Mouse (Mus musculus): ENCODE measurements around the gene Pigyl. TPM values are rescaled to one million over a fixed set of nuclear protein-coding genes. Genes with fewer than 3 reads are reported as not detected.

Pigyl gene
- polyA plus RNA-seq, 1 experiment: 62.4 TPM

GRCm38 (mm10) chr9:22125246-22126027, 31.2 kb upstream of the Pigyl start:
- no peak for DNase-seq (ENCODE audit: low read depth)
- TF ChIP-seq POLR2A (IDR thresholded peaks at IDR 0.05; ENCODE audit: borderline replicate concordance, extremely low read depth, insufficient read depth, insufficient read length, poor library complexity, severe bottlenecking) (no peak), CTCF (IDR thresholded peaks at IDR 0.05; ENCODE audit: borderline replicate concordance, extremely low read depth, insufficient read depth, insufficient read length) (no peak)

GRCm38 (mm10) chr9:22131226-22131981, 25.2 kb upstream of the Pigyl start:
- DNase-seq (ENCODE audit: low read depth): peak; percentile 7
- TF ChIP-seq POLR2A (IDR thresholded peaks at IDR 0.05; ENCODE audit: borderline replicate concordance, extremely low read depth, insufficient read depth, insufficient read length, poor library complexity, severe bottlenecking) (no peak), CTCF (IDR thresholded peaks at IDR 0.05; ENCODE audit: borderline replicate concordance, extremely low read depth, insufficient read depth, insufficient read length) (no peak)

GRCm38 (mm10) chr9:22132220-22132619, 24.4 kb upstream of the Pigyl start:
- DNase-seq (ENCODE audit: low read depth): no peak
- no peak for TF ChIP-seq POLR2A (IDR thresholded peaks at IDR 0.05; ENCODE audit: borderline replicate concordance, extremely low read depth, insufficient read depth, insufficient read length, poor library complexity, severe bottlenecking)
- no peak for TF ChIP-seq CTCF (IDR thresholded peaks at IDR 0.05; ENCODE audit: borderline replicate concordance, extremely low read depth, insufficient read depth, insufficient read length)

- TF ChIP-seq CTCF (IDR thresholded peaks at IDR 0.05; ENCODE audit: borderline replicate concordance, extremely low read depth, insufficient read depth, insufficient read length): no peak
- no peak for TF ChIP-seq POLR2A (IDR thresholded peaks at IDR 0.05; ENCODE audit: borderline replicate concordance, extremely low read depth, insufficient read depth, insufficient read length, poor library complexity, severe bottlenecking)
- DNase-seq (ENCODE audit: low read depth): no peak
These were observed 22.3 kb upstream of the Pigyl start for GRCm38 (mm10) chr9:22134246-22134890.

GRCm38 (mm10) chr9:22134988-22135643, 21.5 kb upstream of the Pigyl start:
- DNase-seq (ENCODE audit: low read depth): peak; percentile 7
- no peak for TF ChIP-seq POLR2A (IDR thresholded peaks at IDR 0.05; ENCODE audit: borderline replicate concordance, extremely low read depth, insufficient read depth, insufficient read length, poor library complexity, severe bottlenecking)
- no peak for TF ChIP-seq CTCF (IDR thresholded peaks at IDR 0.05; ENCODE audit: borderline replicate concordance, extremely low read depth, insufficient read depth, insufficient read length)

GRCm38 (mm10) chr9:22135644-22136390, 20.8 kb upstream of the Pigyl start, which contains the start of gene Acp5:
Gene Acp5 (minus strand): TSS chr9:22135711.
- DNase-seq (ENCODE audit: low read depth): no peak
- TF ChIP-seq CTCF (IDR thresholded peaks at IDR 0.05; ENCODE audit: borderline replicate concordance, extremely low read depth, insufficient read depth, insufficient read length) (no peak), POLR2A (IDR thresholded peaks at IDR 0.05; ENCODE audit: borderline replicate concordance, extremely low read depth, insufficient read depth, insufficient read length, poor library complexity, severe bottlenecking) (no peak)

- DNase-seq (ENCODE audit: low read depth): peak; percentile 46
- TF ChIP-seq CTCF (IDR thresholded peaks at IDR 0.05; ENCODE audit: borderline replicate concordance, extremely low read depth, insufficient read depth, insufficient read length): no peak
- TF ChIP-seq POLR2A (IDR thresholded peaks at IDR 0.05; ENCODE audit: borderline replicate concordance, extremely low read depth, insufficient read depth, insufficient read length, poor library complexity, severe bottlenecking): no peak
These were observed 19.7 kb upstream of the Pigyl start for GRCm38 (mm10) chr9:22136765-22137547.

GRCm38 (mm10) chr9:22138480-22138879, 18.2 kb upstream of the Pigyl start:
- DNase-seq (ENCODE audit: low read depth): peak; percentile 24
- peak; percentile 79; the same call in 1 of the 2 replicates for TF ChIP-seq CTCF (IDR thresholded peaks at IDR 0.05; ENCODE audit: borderline replicate concordance, extremely low read depth, insufficient read depth, insufficient read length)
- no peak for TF ChIP-seq POLR2A (IDR thresholded peaks at IDR 0.05; ENCODE audit: borderline replicate concordance, extremely low read depth, insufficient read depth, insufficient read length, poor library complexity, severe bottlenecking)

GRCm38 (mm10) chr9:22139746-22140145, 16.9 kb upstream of the Pigyl start:
- TF ChIP-seq POLR2A (IDR thresholded peaks at IDR 0.05; ENCODE audit: borderline replicate concordance, extremely low read depth, insufficient read depth, insufficient read length, poor library complexity, severe bottlenecking): no peak
- TF ChIP-seq CTCF (IDR thresholded peaks at IDR 0.05; ENCODE audit: borderline replicate concordance, extremely low read depth, insufficient read depth, insufficient read length): no peak
- DNase-seq (ENCODE audit: low read depth): no peak
